Mouse (Mus musculus) olfactory bulb, adult 2 months (tissue): ENCODE measurements at regions not wholly inside any gene's neighbourhood (a gene's known extent, or its start where the extent isn't known, plus 50 kb on each side); places are given as distances from the start of the nearest gene placed in this dataset.

Source experiments
- CTCF ChIP-seq: fragments of 200-500 bp; IDR thresholded peaks from 2 replicates; pipeline ENCODE4 v1.5.1; 2012; ENCODE audit warnings: low read depth, mild to moderate bottlenecking, low read length, moderate library complexity; ENCODE audit not compliant: insufficient read depth
- POLR2A ChIP-seq: fragments of 200-500 bp; IDR thresholded peaks from 2 replicates; pipeline ENCODE4 v1.6.1; 2012; ENCODE audit warnings: mild to moderate bottlenecking, low read depth, low read length, moderate library complexity; ENCODE audit not compliant: insufficient read depth

GRCm38 (mm10) chr8:9025378-9025777 lies 335.1 kb upstream of the Arglu1 start:
- TF ChIP-seq POLR2A (no peak), CTCF (no peak)
